In the genomic region with DNA sequence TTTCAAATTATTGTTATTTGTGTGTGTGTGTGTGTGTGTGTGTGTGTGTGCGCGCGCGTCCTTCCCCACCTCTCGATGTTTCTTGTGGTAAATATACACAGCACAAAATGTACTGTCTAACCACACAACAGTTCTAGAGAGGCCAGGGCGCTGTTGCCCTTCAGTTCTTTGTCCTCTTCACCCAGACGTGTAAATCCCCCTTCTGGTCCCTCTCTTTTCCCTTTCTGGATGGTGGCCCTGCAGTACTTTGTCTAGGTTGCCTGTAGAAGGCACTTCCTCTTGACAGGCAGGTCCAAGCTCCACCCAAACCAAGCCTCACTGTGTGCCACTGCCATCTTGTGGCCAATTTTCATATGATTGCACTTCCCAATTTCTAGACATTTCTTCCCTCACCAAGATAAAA, we compare ENCODE assay signal across 1 mouse cellular context.
TF ChIP-seq lines count a peak whose summit lies in the region.

No protein-coding gene starts in this region.

TF ChIP-seq in C2C12, 6 proteins besides CTCF, POLR2A, EP300 and RAD21 (continued from another document):
- no peak for TF ChIP-seq MYOG (IDR thresholded peaks at IDR 0.05; ENCODE audit: control insufficient read depth, extremely low read depth, insufficient read length)
- TF ChIP-seq MYOD1 (IDR thresholded peaks at IDR 0.05; ENCODE audit: control insufficient read depth, insufficient read length, low read depth) = no peak
- TF ChIP-seq CEBPB (IDR thresholded peaks at IDR 0.05; ENCODE audit: low read depth) = no peak
- TF ChIP-seq FOSL1 (IDR thresholded peaks at IDR 0.05; ENCODE audit: insufficient read depth, low read length, poor library complexity, severe bottlenecking) = no peak
- TF ChIP-seq USF1 (IDR thresholded peaks at IDR 0.05; ENCODE audit: low read depth) = no peak
TF ChIP-seq in C2C12: peak in this region for 0.
